Mouse (Mus musculus) right cerebral cortex, postnatal 14 days (tissue): ENCODE data around the gene Tars2.
A peak's percentile ranks its signal among the peaks of the same experiment; 100 is the strongest.

Experiments used
- DNase-seq: peaks from one replicate; pipeline ENCODE4 v3.0.0; 2022

Tars2 gene

DNA sequence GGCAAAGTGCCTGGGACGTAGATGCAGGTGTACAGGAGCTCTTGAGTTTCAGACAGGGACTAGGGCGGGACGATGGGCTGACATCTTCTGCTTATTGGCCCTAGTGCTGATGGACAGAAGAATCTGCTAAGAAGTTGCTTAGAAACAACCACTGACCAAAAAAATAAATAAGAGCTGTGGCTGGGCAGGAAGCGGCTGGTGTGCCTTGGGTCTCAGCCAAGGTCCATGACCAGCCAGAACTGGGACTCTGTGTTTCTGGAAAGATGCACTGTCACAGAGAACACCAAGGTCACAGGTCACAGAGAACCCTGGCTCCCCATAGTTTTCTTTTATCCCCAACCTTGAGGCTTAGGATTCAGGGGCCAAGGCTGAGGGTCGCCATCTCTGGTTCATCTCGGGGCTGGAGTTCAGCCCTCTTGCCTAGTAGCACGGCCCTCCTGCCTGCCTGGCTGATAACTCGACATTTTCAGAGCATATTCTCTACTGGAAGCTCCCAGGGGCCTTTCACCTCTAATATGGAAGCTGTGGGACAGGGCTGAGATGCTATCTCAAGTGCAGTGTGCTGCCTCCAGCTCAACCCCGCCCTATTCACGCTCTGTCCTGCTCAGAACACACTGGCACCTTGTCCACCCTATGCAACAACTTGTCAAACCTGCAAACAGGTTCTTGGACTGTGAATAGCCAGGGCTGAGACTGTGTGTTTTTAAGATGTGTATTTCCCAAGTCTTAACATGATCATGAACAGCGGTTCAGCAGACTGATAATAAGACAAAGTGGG is 27.1 kb downstream of the Tars2 start:
- no peak for DNase-seq

DNA sequence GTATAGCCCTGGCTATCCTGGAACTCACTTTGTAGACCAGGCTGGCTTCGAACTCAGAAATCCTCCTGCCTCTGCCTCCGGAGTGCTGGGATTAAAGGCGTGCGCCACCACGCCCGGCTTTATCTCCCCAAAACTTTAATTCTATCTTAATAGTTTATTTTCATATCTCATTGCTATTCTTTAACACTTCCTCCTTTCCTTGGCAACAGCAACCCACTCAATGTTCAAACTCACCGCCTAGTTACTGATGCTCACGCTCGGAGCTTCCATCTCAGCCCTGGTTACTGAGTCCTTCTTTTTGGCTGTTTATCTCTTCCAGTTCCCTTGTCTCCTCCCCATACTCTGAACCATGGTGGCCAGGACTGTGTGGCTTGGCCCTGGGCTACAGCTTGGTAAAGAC is 27.7 kb downstream of the Tars2 start:
- DNase-seq = no peak

DNA sequence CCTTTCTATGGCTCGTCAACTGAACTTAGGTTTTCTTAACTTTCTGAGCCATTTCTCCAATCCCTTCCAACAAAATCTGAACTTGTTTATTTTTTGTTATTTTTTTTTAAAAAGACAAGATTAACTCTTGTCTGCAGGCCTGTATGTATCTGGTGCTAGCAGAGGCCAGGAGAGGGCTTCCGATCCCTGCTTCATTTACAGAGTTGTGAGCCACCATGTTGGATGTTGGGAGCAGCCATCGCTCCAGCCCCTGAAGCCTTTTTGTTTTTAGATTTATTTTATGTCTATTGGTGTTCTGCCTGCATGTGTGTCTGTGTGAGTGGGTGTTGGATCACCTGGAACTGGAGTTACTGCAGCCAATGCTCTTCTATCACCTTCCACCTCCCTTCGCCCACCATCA is 28.2 kb downstream of the Tars2 start:
- no peak for DNase-seq

DNA sequence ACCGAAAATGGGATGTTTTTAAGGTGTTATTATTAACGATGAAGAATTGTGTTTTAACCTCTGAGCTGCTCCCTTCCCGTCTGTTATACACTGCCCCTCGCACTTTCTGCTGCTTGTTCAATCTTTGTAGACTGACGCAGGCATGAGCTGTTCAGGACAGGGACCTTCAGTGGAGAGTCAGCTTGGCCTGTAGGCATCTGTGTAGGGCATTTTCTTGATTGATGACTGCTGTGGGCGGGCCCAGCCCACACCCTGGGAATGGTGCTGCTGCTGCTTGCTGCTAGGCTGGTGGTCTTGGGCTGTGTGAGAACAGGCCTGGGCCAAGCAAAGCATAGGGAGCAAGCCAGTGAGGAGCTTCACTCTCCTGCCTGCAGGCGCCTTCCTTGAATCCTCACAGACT is 29.6 kb downstream of the Tars2 start:
- no peak for DNase-seq

DNA sequence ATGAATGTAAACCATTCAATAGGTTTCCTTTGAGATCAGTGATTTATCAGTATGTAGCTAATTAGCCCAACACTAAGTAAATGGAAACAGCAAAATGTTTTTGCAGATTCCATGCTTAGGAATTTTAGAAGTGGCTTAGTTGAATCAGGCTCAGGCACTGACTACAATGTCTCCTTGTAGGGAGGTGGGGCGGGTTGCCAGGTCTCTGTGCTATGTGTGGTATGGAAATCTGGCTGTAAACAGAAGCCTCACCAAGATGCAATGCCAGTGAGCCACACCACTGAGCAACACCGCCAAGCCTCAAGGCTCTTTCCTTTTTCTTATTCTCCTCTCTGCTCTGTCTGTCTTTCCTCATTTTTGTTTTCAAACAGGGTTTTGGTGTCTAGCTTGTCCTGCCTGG is 31.1 kb downstream of the Tars2 start:
- DNase-seq = no peak

DNA sequence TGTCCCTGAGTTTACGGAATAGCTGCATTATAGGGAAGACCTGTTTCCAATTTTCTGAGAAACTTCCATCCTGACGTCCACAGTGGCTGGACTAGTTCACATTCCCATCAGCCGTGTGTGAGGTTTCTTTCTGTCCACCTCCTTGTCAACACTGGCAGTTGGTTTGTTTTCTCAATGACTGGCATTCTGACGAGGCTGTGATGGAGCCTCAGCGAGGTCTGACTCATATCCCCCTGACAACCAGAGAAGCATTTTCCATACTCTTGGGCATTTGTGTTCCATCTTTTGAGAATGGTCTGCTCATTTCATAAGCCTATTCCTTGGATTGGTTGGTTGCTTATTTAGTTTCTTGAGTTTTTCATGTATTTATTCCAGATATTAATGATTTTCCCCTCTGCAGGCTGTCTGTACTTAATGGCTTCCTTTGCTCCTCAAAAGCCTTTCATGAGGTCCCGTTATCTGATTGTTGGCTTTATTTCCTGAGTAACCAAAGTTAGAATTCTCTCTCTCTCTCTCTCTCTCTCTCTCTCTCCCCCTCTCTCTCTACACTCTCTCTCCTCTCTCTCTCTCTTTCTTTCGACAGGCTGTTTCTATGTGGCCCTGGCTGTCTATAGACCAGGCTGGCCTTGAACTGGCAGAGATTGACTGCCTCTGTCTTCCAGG is 33.2 kb downstream of the Tars2 start:
- no peak for DNase-seq

DNA sequence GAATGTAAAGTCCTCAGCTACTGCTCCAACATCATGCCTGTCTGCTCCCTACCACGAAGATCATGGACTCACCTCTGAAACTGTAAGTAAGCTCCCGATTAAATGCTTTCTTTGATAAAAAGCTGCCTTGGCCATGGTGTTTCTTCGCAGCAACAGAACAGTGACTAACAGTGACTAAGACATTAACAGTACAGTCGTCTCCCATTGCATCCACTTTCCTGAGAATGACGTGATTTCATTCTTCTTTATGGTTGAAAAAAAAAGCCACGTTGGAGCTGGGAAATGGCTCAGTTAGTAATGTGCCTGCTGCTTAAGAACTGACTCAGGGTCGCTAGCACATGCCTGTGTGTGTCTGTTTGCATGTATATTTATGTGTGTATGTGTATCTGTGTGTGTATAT is 34.1 kb downstream of the Tars2 start:
- no peak for DNase-seq

DNA sequence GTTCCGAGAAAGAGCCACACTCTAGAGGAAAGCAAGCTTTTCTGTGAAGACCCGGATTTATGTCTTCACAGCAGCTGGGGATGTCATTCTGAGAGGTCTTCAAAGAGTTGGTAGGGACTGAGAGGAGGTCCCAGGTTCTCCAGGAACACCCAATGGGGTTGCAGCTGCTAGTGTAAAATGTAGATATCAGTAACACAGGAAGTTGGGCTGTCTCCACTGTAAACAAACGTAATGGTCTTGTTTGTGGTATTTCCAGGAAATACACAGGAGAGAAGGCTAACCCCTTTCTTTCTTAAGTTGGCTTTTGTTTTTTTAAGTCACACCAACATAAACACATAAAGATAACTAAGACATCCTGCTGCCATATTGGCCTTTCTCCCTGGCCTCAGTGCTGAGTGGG is 37.6 kb downstream of the Tars2 start:
- DNase-seq = no peak

DNA sequence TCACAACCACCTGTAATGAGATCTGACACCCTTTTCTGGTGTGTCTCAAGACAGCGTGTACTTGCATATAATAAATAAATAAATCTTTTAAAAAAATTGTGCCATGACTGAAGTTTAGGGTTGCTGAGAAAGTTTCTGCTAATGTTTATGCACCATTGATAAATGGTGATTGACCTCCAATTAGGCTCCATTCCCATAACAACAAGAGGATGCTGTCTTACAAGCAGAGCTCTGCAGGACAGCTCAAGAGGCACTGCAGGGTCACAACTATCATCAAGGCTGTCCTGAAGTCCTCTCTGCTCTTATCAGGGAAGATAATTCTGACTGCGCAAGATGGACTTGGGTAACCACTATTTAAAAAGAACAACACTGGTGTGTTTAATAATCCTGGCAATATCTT is 41.9 kb downstream of the Tars2 start:
- no peak for DNase-seq

DNA sequence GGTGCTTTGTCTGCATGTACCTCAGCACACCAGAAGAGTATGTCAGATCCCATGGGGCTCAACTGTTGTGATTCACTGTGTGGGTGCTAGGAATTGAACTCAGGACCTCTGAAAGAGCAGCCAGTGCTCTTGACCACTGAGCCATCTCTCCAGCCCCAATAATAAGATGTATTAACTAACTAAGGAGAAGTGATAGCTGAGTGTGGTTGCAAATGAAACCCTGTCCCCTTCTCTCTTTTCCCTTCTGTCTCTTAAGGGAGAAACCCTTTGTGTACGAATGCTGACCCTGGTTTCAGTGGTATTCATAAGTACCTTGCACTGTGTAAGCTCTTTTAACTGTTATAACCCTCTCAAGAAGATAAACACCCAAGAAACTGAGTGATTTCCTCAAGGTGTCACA is 43.9 kb downstream of the Tars2 start:
- no peak for DNase-seq

DNA sequence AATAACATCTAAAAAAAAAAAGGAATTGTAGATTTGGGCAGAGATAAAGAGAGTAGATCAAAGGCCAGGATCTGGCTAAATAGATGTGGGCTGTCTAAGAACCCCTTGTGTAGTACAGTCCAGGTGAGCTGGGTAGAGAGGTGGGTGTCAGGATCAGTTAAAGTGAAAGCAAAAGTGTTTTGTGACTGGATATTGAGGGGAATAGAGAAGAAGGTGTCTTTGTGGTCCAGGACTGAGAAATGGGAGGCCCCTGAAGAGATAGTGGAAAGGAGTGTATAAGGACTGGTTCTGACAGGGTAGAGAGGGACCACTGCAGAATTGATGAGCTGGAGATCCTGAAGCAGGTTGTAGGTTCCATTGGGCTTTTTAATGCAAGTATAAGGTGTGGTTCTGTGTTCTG is 50.0 kb downstream of the Tars2 start:
- no peak for DNase-seq

DNA sequence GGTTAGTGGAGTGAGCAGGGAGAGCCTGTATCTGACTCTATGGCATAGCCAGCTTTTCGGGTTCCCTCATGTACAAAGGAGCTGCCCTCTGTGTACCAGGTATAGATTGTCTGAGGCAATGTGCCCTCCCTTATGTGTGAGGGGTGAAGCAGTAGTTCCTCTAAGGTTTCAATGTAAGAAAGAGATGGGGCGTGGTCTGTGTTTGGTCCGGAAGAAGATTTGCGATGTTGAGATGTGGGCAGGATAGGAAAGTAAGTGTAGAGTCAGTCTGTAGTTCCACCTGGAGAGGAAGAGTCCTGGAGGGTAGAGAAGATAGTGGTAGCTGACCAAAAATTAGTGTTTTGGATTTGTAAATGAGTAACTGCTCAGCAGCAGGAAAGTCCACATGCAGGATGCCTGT is 51.0 kb downstream of the Tars2 start:
- DNase-seq = no peak

DNA sequence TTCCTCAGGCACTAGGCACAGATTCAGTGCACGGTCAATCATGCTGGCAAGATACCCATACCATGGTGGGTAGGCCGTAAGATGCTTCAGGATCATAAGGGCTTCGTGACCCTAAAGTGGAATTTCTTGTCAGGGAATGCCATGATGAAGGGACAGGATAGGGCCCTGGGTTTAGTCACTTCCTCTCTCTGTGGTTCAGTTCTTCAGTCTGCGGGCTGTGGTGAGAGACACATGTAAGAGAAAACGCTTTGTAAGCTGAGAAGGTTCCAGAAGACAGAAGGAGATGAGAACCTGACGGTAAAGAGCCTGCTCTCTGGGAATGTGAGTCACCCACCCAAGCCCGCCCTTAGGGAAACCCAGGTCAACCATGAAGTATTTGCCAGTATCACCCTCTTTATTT is 52.5 kb downstream of the Tars2 start:
- no peak for DNase-seq

DNA sequence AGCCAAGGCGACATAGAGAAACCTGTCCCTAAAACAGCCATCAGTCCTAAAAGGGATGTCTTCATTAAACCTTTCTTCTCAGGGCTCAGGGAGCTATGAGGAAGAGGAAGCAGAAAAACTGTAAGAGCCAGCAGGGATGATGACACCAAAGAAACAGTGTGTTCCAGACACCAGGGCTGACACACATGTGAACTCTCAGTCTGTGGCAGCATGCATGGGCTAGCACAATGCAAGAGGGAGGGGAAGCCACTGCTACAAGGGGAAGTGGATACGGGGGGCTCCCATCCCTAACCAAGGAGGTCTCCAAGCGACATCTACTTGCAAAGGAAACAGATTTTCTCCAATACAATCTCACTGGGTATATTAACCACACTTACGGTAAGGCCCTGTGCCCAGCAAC is 53.7 kb downstream of the Tars2 start:
- no peak for DNase-seq

DNA sequence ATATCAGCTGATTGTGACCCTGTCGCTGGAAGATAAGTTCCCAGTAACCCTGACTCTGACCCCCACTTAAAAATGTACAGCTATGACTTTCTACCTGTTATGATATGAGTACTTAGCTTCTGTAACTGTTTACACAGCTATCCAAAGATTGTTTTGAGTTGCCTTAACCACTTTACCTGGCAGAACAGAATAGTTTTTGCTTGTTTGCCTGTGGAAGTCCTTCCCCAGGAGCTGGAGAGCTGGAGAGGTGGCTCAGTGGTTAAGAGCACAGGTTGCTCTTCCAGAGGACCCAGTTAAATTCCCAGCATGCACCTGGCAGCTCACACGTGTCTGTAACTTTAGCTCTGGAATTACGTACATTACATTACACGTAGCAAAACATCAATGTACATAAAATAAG is 55.4 kb downstream of the Tars2 start:
- DNase-seq = no peak

DNA sequence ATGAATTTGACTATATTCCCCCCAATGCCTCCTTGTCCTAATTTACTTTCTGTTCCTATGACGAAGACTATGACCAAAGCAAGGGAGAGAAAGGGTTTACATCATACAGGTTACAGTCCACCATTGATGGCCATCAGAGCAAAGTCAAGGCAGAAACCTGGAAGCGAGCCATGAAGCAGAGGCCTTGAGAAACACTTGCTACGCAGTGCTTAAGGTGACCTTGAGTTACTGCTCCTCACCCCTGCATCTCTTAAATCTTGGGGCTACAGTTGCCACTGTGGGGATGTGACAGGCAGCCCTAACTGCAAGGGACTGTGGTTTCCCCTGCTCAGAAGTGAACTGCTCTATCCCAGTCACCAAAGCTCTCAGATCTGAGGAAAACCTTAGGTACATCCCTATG is 56.7 kb downstream of the Tars2 start:
- DNase-seq = no peak

DNA sequence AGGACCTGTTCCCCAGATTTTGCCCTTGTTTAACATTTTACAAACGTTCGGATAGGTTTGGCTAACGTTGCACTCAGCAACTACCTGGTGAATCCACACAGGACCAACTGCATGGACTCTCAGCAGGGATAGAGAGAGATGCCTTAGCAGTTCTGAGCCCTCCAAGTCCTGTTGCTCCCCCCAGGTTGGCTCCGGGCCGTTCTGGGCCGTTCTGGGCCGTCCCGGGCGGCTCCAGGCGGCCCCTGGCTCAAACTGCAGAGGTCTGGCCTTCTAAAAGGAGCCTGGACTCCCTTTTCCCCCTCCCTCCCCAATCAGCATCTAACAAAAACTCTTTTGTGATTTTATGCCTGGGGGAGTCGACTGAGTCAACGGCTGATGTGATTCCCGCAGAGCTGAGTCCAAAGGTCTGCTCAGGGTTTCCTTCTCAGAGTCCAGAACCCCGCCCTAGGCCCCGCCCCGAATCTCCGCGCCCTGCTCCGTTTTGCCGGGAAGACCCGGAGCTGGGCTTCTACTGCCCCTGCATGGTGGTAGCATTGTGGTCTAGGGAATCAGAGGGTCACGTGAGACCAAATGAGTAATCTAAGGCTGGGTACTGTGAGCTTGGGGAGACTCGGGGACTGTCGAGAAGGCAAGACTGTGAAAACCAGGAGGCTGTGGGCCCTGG is 58.0 kb downstream of the Tars2 start:
- peak; percentile 34 for DNase-seq

DNA sequence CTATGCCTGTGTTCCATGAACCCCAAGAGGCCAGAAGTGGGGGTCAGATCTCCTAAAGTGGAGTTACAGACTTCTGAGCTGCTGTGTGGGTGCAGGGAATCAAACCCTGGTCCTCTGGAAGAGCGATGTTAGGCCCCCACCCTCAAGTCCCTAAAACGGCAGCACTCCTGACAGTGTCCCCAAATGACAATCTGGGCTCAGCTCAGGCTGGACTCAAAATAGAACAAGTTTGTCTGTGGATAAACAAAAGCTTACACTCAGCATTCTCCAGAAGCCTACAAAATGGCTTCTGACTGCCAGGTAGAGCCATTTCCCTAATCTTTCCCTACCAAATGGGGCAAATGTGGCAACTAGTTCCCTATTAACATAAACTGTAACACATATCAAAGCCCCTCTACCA is 58.9 kb downstream of the Tars2 start:
- no peak for DNase-seq

DNA sequence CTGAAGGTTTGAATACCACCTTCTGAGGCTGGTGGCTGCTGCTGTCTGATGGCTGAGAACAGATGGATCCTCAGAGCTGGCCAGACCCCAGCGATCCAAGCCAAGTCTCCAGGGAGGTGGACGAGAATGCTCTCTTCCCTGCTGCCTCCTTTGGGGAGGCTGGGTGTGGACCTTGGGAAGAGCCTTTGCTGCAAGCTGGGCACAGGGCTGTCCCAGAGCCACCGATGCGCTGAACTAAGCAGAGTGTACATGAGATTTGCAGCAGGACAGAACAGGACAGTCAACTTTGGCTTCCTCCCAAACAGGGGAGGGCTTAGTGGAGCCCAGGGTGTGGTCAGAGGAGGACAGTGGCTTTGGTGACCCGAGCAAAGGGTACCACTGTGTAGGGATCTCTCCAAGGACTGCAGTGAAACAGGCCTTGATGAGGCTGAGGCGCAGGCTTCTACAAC is 59.7 kb downstream of the Tars2 start:
- DNase-seq = no peak

DNA sequence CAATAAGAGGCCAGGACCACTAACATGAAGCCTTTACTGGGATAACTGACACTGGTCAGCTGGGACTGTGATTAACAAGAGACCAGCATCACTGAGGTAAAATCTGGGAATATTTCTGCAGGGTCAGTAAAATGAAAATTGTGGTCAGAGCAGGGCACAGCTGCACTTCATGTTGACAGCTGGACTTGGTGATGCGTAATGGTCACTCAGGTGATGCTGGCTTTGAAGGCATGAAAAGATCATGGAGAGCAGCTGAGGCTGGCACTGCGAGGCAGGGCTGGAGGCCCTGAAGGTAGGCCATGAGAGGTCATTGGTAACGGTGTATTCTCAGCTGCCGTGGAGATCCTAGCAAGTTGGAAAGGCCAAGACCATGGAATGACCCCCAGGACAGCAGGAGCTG is 61.7 kb downstream of the Tars2 start:
- no peak for DNase-seq

DNA sequence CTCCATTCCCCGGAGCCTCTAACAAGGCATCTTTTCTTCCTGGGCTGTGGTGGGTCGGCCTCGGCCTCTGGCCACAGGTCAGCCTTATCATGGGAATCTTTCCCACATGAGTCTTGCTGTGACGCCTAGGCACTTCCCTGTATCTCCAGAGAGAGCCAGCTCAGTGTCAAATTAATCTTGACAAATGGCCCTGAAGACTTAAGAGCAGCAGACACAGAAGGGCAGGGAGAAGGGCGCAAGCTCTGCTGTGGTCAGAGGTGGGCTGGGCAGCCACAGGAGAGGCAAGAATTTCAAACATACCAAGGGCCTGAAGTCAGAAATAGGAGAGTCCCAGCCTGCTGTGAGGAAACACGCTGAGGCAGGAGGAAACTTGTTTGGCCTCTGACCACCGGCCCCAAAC is 63.6 kb downstream of the Tars2 start:
- DNase-seq = no peak

DNA sequence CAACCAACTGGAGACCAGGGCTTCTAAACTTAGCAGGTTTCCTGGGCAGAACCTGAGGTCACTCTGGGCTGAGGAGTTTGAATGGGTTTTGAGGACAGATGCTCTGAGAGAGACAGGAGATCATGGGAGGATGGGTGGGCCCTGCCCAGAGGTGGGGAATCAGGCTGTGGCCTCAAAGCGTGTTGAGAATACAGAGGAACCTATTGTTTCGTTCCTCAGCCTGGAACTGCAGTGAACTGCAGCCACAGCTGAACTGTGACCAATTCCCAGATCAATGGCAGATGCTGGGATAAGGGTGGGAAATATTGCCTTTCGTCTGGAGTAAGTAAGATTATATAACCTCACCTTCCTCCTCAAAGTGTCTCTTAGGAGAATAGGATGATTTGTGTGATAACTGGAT is 64.2 kb downstream of the Tars2 start:
- DNase-seq = no peak

DNA sequence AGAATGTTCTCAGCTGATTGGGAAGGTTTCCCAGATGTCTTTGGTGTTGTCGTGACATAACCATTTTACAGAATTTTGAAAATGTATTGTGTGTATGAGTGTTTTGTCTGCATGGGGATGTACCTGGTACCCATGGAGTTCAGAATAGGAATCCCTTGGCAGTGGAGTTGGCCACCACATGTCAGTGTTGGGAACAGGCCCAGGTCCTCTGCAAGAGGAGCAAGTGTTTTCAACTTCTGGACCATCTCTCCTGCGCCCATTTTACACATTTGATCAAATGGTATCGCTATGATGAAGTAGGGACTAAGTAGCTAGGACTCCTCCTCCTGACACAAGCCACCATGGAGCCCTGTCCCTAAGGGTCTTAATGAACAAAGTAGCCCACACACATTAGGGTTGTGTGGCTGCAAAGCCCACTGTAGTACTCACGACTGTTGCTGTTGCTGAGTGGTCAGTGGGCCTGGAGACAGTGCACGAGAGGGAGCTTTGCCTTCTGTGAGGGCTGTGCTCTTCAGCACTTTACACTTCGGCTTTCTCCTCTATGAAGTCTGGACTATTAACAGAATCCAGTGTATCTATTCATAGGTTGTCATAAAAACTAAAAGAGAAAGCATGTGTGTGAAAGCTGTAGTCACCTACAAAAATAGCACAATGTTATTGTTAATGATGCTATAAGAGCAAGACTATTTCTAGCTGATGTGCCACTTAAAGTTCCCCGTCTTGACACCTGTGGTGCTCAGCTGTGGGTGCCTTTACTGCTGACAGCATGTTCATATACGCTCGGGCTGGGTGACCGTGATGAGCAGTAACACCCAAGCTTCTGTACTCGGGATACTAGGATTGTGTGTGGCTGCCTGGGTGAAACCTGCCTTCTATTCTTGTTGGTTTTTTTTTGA is 65.0 kb downstream of the Tars2 start:
- DNase-seq = no peak
